In genomic region chr3:86142263-86142933, GRCm38 (mm10) we compare ENCODE assay signal across 8 mouse cellular contexts. TPM values are rescaled to one million over a fixed set of nuclear protein-coding genes. Genes with fewer than 3 reads are reported as not detected.
DNase-seq lines count a peak whose midpoint lies in the region; ATAC-seq lines count a peak whose summit lies in the region.

TSS of gene Rps3a1 (minus strand) at chr3:86142702.

- H3K36me3 ChIP-seq in hindbrain, embryonic 12.5 days, result peaks cover 34% of the 10 kb centered on the region

- peak within 1 kb of the TSS; percentile 85 for H3K4me2 ChIP-seq in hindbrain, embryonic 12.5 days (replicated peaks)

- ATAC-seq in hindbrain, embryonic 12.5 days (ENCODE audit: low FRiP score), result peak; percentile 97

- peak within 1 kb of the TSS; percentile 93 for H3K4me3 ChIP-seq in hindbrain, embryonic 12.5 days

- H3K9ac ChIP-seq in hindbrain, embryonic 12.5 days, result peak within 1 kb of the TSS; percentile 99

- DNase-seq in NIH3T3 (ENCODE audit: low read depth), result peak; percentile 100
- DNase-seq in cerebellum, postnatal 10 days, result peak; percentile 99 to 100
- DNase-seq in frontal cortex, postnatal 10 days (ENCODE audit: low spot score in 2 of 2), result peak; percentile 96 to 99
- DNase-seq in layer of hippocampus, postnatal 14 days (ENCODE audit: low spot score in 2 of 2), result peak; percentile 99
- DNase-seq in lung, postnatal 14 days, result peak; percentile 99
- DNase-seq in retina, adult 2 months (ENCODE audit: low read depth, low spot score), result peak; percentile 95
- DNase-seq in thymus, postnatal 36 days, result peak; percentile 99 to 100

- no peaks in the 10 kb centered on the region for H3K9me3 ChIP-seq in hindbrain, embryonic 12.5 days (replicated peaks)

- peaks cover 17% of the 10 kb centered on the region for H3K4me1 ChIP-seq in hindbrain, embryonic 12.5 days

- under 1% methylated on average over 77 of the region's 77 CpGs for WGBS in hindbrain, embryonic 12.5 days

- H3K27ac ChIP-seq in hindbrain, embryonic 12.5 days, result peak within 1 kb of the TSS; percentile 92

- H3K27me3 ChIP-seq in hindbrain, embryonic 12.5 days, result no peaks in the 10 kb centered on the region

RNA-seq across cellular contexts. Expression of gene Rps3a1, which starts in this region (rescaled TPM):
- polyA plus RNA-seq in hindbrain, embryonic 12.5 days (2016; fragmentation: Nextera tagmentation; extraction: Ambion mirVana), result 842 and 871 TPM in 2 replicates
- 100 to 1,000 TPM; 373 to 374 TPM for total RNA-seq in layer of hippocampus, postnatal 14 days (2021)

Comparison
In these comparisons a context has a peak if more than half of its experiments do, and no peak if none do; other contexts are left out.
1. Peak in every context shown above with its lines: DNase-seq, ATAC-seq, H3K4me3 ChIP-seq and H3K27ac ChIP-seq.